Mouse (Mus musculus): ENCODE results near the gene Prdm1. TPM values are rescaled to one million over a fixed set of nuclear protein-coding genes. Genes with fewer than 3 reads are reported as not detected.

Prdm1 gene
- total RNA-seq, 1 experiment from 2014 or later = 2.8 TPM

GRCm38 (mm10) chr10:44492815-44493525 lies 35.3 kb downstream of the Prdm1 start:
- DNase-seq = no peak

DNA sequence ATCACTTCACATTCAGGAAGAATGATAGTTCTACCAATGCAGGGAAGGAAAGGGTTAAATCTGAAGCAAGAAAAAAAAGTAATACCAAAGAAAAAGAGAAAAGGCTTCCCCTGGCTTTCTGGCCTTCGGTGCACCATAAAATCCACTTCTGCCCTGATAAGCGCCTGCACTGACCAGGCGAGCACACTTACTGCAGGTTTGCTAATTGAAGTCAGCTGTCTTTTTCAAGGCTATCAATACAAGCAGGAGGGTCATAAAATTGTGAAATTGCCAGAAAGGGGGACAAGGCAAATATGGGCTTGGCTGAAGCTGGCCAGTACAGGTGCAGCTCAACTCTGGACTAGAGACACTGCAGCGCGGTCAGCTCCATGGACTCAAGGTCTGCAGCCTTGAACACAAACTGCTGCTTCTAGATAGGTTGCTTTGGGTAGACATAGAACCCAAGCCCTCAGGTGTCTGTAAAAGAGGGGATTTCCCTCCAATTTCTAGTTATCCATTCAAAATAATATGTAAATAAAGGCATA lies 37.3 kb downstream of the Prdm1 start:
- no peak for DNase-seq

DNA sequence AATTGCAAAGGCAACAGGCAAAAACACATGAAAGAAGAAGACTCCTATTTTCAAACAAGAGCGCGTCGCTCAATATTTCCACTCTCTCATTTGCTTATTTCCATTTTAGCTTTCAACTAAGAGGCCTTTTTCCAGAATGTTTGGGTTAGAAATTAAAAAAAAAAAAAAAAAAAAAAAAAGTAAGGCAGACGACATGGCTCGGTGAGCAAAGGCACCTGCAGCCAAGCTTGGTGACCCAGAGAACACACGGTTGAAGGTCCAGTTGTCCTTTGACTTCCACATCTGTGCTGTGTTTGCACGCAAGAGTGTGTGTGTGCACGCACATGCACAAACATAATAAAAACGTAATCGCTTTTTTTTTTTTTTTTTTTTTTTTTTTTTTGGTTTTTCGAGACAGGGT lies 41.2 kb downstream of the Prdm1 start:
- DNase-seq = no peak

- no peak for DNase-seq
Measured at GRCm38 (mm10) chr10:44484077-44484476, 44.2 kb downstream of the Prdm1 start.

GRCm38 (mm10) chr10:44483116-44483515 lies 45.2 kb downstream of the Prdm1 start:
- no peak for DNase-seq

DNA sequence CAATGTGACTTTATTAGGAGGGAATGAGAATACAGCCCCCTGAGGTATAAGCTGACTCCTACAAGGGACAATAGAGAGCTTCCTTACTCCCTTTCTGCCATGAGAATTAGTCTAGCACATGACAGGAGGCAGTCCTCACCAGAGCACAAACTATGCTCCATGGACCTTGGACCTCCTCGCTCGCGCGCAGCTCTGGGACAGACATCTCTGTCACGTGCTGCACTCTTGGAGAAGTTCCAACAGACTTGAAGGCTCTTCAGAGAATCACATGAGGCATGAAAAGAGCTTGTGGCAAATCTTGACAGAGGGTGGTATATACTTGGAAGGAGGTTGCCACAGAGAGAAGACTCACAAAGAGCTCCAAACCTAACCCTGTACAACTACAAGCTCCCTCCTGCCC lies 46.9 kb downstream of the Prdm1 start:
- DNase-seq = peak; percentile 60

DNA sequence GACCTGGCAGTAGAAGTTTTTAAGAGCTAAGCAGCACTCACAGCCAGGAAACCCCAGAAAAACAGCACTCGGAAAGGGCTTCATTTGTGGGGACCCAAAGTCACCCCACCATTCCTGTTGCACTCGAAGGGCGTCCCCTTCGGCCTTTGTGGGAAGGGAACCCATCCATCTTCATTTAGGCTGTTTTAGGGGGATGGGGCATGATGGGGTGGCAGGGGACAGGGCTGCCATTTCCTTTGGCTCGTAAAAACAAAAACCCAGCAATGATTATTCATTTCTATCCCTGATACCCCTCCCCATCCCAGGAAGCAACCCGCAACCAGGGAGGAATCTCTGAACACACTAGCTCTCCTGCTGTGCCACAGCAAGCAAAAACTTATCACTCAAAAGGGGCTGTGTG lies 49.0 kb downstream of the Prdm1 start:
- no peak for DNase-seq

GRCm38 (mm10) chr10:44478091-44478490 lies 50.2 kb downstream of the Prdm1 start:
- no peak for DNase-seq

DNA sequence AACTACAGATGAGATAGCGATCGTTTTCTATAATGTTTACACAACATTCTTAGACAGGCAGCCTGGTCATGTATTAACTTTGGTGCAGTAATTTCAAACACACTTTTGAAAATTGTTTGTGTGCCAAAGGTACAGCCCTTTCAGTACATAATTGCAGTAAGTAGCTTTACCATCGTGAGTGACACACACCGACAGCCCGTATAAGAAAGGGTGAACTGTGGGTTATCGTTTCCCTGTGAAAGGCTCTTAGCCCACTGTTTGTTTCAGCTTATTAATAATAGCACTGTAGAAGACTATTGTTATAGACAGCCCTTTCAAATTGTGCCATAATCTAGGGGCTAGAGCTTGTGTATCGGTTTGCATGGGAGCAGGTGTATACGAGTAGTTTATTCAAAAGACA lies 51.1 kb downstream of the Prdm1 start:
- no peak for DNase-seq

- DNase-seq = no peak
Measured at GRCm38 (mm10) chr10:44476523-44476922, 51.8 kb downstream of the Prdm1 start.

- DNase-seq = no peak
Measured at GRCm38 (mm10) chr10:44475376-44475775, 52.9 kb downstream of the Prdm1 start.

GRCm38 (mm10) chr10:44474256-44474655 lies 54.0 kb downstream of the Prdm1 start:
- peak; percentile 45 for DNase-seq

DNA sequence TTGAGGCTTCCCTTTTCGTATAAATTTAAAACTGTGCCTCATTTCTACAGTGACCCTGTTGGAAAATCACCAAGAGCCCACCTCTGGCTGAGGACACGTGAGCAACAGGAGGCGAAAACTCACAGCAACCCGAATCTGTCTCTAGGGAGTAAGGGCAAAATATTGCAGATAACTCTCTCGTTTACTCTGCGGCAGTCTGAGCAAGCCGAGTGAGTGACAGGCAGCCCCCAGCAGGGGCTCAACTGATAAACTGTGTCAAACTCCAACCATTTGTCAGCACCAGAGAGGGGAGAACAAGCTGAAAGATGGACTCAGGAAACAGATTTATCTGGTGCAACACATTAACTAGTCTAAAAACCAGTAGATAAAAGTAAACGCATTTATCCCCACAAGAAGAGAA lies 62.7 kb downstream of the Prdm1 start:
- no peak for DNase-seq

DNA sequence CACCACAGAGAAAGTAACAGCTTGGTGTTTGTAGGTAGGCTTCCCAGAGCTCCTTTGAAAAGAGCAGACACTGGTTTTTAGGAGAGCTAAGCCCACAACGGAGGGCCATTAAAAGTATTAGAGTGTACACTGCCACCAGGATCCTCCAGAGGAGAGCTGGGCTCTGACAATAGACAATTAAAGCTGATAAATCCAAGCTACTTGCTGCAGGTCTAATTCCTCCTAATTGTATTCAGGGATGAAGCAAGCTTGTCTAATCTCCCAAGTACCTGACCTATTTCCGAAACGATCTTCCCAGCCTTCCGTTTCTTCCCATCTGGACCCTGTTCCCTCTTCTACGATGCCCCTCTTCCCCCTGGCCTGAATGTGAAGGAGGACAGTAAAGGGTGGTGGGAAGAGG lies 63.7 kb downstream of the Prdm1 start:
- DNase-seq = no peak

DNA sequence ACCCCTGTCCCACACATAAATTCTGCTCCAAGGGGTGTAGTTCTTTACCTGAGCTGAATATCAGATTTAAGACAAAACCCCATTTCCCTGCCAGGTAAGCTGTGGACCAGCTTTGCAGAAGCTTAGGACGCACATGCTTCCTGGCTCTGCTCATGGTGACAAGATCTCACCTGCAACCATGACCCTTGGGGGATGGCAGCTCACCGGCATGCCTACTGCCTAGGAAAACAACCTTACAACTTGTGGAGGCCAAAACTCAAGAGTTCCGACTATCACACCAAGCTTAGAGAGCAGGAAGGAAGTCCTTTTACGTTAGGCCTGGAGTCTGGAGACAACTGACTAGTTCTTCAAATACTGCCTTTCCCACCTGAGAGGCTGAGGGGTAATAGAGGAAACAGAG lies 64.4 kb downstream of the Prdm1 start:
- DNase-seq = no peak

DNA sequence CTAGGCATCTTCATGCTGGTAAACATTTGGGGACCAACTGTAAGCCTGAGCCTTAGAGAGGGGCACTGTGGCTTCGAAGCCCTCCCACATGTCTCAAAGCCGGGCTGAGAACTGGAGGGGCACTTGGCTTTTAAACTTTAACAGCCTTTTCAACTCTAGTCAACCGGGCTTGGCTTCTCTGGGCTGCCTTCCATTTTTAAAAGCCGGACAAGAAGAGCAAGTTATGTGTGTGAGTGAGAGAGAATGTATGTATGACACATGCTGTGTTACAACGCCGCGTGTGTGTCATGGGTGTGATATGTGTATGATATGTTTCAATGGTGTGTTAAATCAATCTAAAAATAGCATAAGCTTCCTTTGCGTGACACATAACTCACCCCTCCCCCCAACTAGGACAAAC lies 66.0 kb downstream of the Prdm1 start:
- no peak for DNase-seq

GRCm38 (mm10) chr10:44461063-44461462 lies 67.2 kb downstream of the Prdm1 start:
- DNase-seq = no peak

GRCm38 (mm10) chr10:44460095-44460810 lies 68.0 kb downstream of the Prdm1 start:
- DNase-seq = peak; percentile 86

GRCm38 (mm10) chr10:44459321-44460000 lies 68.8 kb downstream of the Prdm1 start:
- no peak for DNase-seq

- DNase-seq = peak; percentile 84
Measured at GRCm38 (mm10) chr10:44458534-44459315, 69.6 kb downstream of the Prdm1 start.

- no peak for DNase-seq
Measured at GRCm38 (mm10) chr10:44457791-44458533, 70.3 kb downstream of the Prdm1 start.

Measured in adrenal gland, postnatal 14 days (tissue).